Mouse (Mus musculus): ENCODE data around the gene Gm11938. TPM values are rescaled to one million over a fixed set of nuclear protein-coding genes. Genes with fewer than 3 reads are reported as not detected.
"Not testable (repeated sequence)": the region's sequence is repeated elsewhere in the genome, so short reads cannot be mapped to it uniquely, and the experiment has no call there.

The Gm11938 gene
- polyA plus RNA-seq (2016; fragmentation: Nextera tagmentation; extraction: Ambion mirVana): not detected in 2 replicates

- not testable (repeated sequence) for ATAC-seq (ENCODE audit: low FRiP score, low read depth); H3K27ac ChIP-seq; H3K9ac ChIP-seq; H3K4me2 ChIP-seq (replicated peaks); H3K27me3 ChIP-seq (replicated peaks); H3K9me3 ChIP-seq; H3K4me3 ChIP-seq; H3K36me3 ChIP-seq; H3K4me1 ChIP-seq
- WGBS: 61% methylated on average over 1 of the region's 1 CpGs
Observed at GRCm38 (mm10) chr11:99603208-99603607, at the start of gene Gm11938. Gene Gm11938 (minus strand): TSS chr11:99603308.

- 82% methylated on average over 2 of the region's 2 CpGs for WGBS
- H3K4me1 ChIP-seq: no peaks in the 10 kb centered on the region
- H3K27ac ChIP-seq: no peak within 1 kb of the TSS
- no peaks in the 10 kb centered on the region for H3K36me3 ChIP-seq
- no peak within 1 kb of the TSS for H3K4me3 ChIP-seq
- H3K9me3 ChIP-seq: no peaks in the 10 kb centered on the region
- H3K27me3 ChIP-seq (replicated peaks): no peaks in the 10 kb centered on the region
- ATAC-seq (ENCODE audit: low FRiP score, low read depth): no peak
- H3K9ac ChIP-seq: no peak within 1 kb of the TSS
- H3K4me2 ChIP-seq (replicated peaks): no peak within 1 kb of the TSS
Observed at GRCm38 (mm10) chr11:99650136-99650535, 47.0 kb upstream of the Gm11938 start, which contains the start of gene Gm11555. Gene Gm11555 (minus strand): TSS chr11:99650236.

GRCm38 (mm10) chr11:99646444-99646843 is 43.3 kb upstream of the Gm11938 start:
- Histone ChIP-seq H3K9me3 (no peaks in the 10 kb centered on the region), H3K4me3 (no peak overlapping the region), H3K9ac (no peak overlapping the region), H3K27ac (no peak overlapping the region), H3K27me3 (replicated peaks) (no peaks in the 10 kb centered on the region), H3K4me2 (replicated peaks) (no peak overlapping the region), H3K4me1 (no peaks in the 10 kb centered on the region), H3K36me3 (no peaks in the 10 kb centered on the region)
- ATAC-seq (ENCODE audit: low FRiP score, low read depth): no peak
- 92% methylated on average over 15 of the region's 15 CpGs for WGBS

- no peak overlapping the region for H3K4me3 ChIP-seq
- H3K27ac ChIP-seq: no peak overlapping the region
- no peak overlapping the region for H3K4me2 ChIP-seq (replicated peaks)
- H3K9ac ChIP-seq: no peak overlapping the region
- no peaks in the 10 kb centered on the region for H3K36me3 ChIP-seq
- no peaks in the 10 kb centered on the region for H3K9me3 ChIP-seq
- no peak for ATAC-seq (ENCODE audit: low FRiP score, low read depth)
- no peaks in the 10 kb centered on the region for H3K27me3 ChIP-seq (replicated peaks)
- H3K4me1 ChIP-seq: no peaks in the 10 kb centered on the region
- WGBS: 75% methylated on average over 3 of the region's 3 CpGs
Observed at GRCm38 (mm10) chr11:99644351-99644750, 41.2 kb upstream of the Gm11938 start.

- H3K4me1 ChIP-seq; H3K4me3 ChIP-seq; H3K4me2 ChIP-seq (replicated peaks); H3K9me3 ChIP-seq; ATAC-seq (ENCODE audit: low FRiP score, low read depth); H3K27me3 ChIP-seq (replicated peaks); H3K27ac ChIP-seq; H3K36me3 ChIP-seq; H3K9ac ChIP-seq: not testable (repeated sequence)
- 91% methylated on average over 9 of the region's 9 CpGs for WGBS
Observed at GRCm38 (mm10) chr11:99643635-99644139, 40.6 kb upstream of the Gm11938 start, which contains the start of gene Krtap4-7. Gene Krtap4-7 (minus strand): TSS chr11:99644089.

- ATAC-seq (ENCODE audit: low FRiP score, low read depth): no peak
- H3K4me3 ChIP-seq: no peak overlapping the region
- WGBS: 60% methylated on average over 1 of the region's 1 CpGs
- no peaks in the 10 kb centered on the region for H3K9me3 ChIP-seq
- no peak overlapping the region for H3K27ac ChIP-seq
- H3K4me2 ChIP-seq (replicated peaks): no peak overlapping the region
- no peaks in the 10 kb centered on the region for H3K36me3 ChIP-seq
- H3K9ac ChIP-seq: no peak overlapping the region
- no peaks in the 10 kb centered on the region for H3K4me1 ChIP-seq
- H3K27me3 ChIP-seq (replicated peaks): no peaks in the 10 kb centered on the region
Observed at GRCm38 (mm10) chr11:99640926-99641325, 37.8 kb upstream of the Gm11938 start.

- 73% methylated on average over 1 of the region's 1 CpGs for WGBS
- no peaks in the 10 kb centered on the region for H3K9me3 ChIP-seq
- H3K4me2 ChIP-seq (replicated peaks): no peak overlapping the region
- no peak overlapping the region for H3K27ac ChIP-seq
- no peaks in the 10 kb centered on the region for H3K4me1 ChIP-seq
- no peak for ATAC-seq (ENCODE audit: low FRiP score, low read depth)
- no peaks in the 10 kb centered on the region for H3K27me3 ChIP-seq (replicated peaks)
- no peak overlapping the region for H3K9ac ChIP-seq
- no peaks in the 10 kb centered on the region for H3K36me3 ChIP-seq
- no peak overlapping the region for H3K4me3 ChIP-seq
Observed at GRCm38 (mm10) chr11:99637086-99637485, 34.0 kb upstream of the Gm11938 start.

- Histone ChIP-seq H3K4me1 (no peaks in the 10 kb centered on the region), H3K4me3 (no peak within 1 kb of the TSS), H3K9me3 (no peaks in the 10 kb centered on the region), H3K27me3 (replicated peaks) (no peaks in the 10 kb centered on the region), H3K9ac (no peak within 1 kb of the TSS), H3K27ac (no peak within 1 kb of the TSS), H3K36me3 (no peaks in the 10 kb centered on the region), H3K4me2 (replicated peaks) (no peak within 1 kb of the TSS)
- ATAC-seq (ENCODE audit: low FRiP score, low read depth): no peak
- WGBS: 32% methylated on average over 8 of the region's 8 CpGs
Observed at GRCm38 (mm10) chr11:99634653-99635134, 31.6 kb upstream of the Gm11938 start, which contains the start of gene Krtap4-2. Gene Krtap4-2 (minus strand): TSS chr11:99635084.

- WGBS: 81% methylated on average over 2 of the region's 2 CpGs
- ATAC-seq (ENCODE audit: low FRiP score, low read depth): no peak
- H3K4me2 ChIP-seq (replicated peaks): no peak overlapping the region
- no peaks in the 10 kb centered on the region for H3K4me1 ChIP-seq
- H3K9ac ChIP-seq: no peak overlapping the region
- H3K36me3 ChIP-seq: no peaks in the 10 kb centered on the region
- no peak overlapping the region for H3K27ac ChIP-seq
- no peaks in the 10 kb centered on the region for H3K27me3 ChIP-seq (replicated peaks)
- no peaks in the 10 kb centered on the region for H3K9me3 ChIP-seq
- no peak overlapping the region for H3K4me3 ChIP-seq
Observed at GRCm38 (mm10) chr11:99633293-99633692, 30.2 kb upstream of the Gm11938 start.

GRCm38 (mm10) chr11:99630890-99631289 is 27.8 kb upstream of the Gm11938 start:
- Histone ChIP-seq H3K27ac (no peak overlapping the region), H3K4me3 (no peak overlapping the region)
- no peak for ATAC-seq (ENCODE audit: low FRiP score, low read depth)

GRCm38 (mm10) chr11:99628138-99628537 is 25.0 kb upstream of the Gm11938 start, which contains the start of gene Krtap4-1:
Gene Krtap4-1 (minus strand): TSS chr11:99628238.
- ATAC-seq (ENCODE audit: low FRiP score, low read depth): no peak
- no peak within 1 kb of the TSS for H3K4me2 ChIP-seq (replicated peaks)
- H3K27me3 ChIP-seq (replicated peaks): no peaks in the 10 kb centered on the region
- H3K4me1 ChIP-seq: no peaks in the 10 kb centered on the region
- no peaks in the 10 kb centered on the region for H3K36me3 ChIP-seq
- H3K9me3 ChIP-seq: no peaks in the 10 kb centered on the region
- no peak within 1 kb of the TSS for H3K27ac ChIP-seq
- 88% methylated on average over 4 of the region's 4 CpGs for WGBS
- no peak within 1 kb of the TSS for H3K4me3 ChIP-seq
- H3K9ac ChIP-seq: no peak within 1 kb of the TSS

More at GRCm38 (mm10) chr11:99630890-99631289, 27.8 kb upstream of the Gm11938 start:
- no peaks in the 10 kb centered on the region for H3K4me1 ChIP-seq
- H3K9me3 ChIP-seq: no peaks in the 10 kb centered on the region
- no peaks in the 10 kb centered on the region for H3K27me3 ChIP-seq (replicated peaks)
- WGBS: 86% methylated on average over 3 of the region's 3 CpGs
- H3K9ac ChIP-seq: no peak overlapping the region
- H3K36me3 ChIP-seq: no peaks in the 10 kb centered on the region
- no peak overlapping the region for H3K4me2 ChIP-seq (replicated peaks)

- no peak within 1 kb of the TSS for H3K4me3 ChIP-seq
- no peak within 1 kb of the TSS for H3K4me2 ChIP-seq (replicated peaks)
- H3K9ac ChIP-seq: no peak within 1 kb of the TSS
- H3K9me3 ChIP-seq: no peaks in the 10 kb centered on the region
- H3K36me3 ChIP-seq: no peaks in the 10 kb centered on the region
- no peaks in the 10 kb centered on the region for H3K27me3 ChIP-seq (replicated peaks)
- ATAC-seq (ENCODE audit: low FRiP score, low read depth): no peak
- no peaks in the 10 kb centered on the region for H3K4me1 ChIP-seq
- WGBS: 97% methylated on average over 2 of the region's 2 CpGs
- no peak within 1 kb of the TSS for H3K27ac ChIP-seq
Observed at GRCm38 (mm10) chr11:99620335-99620734, 17.2 kb upstream of the Gm11938 start, which contains the start of gene Gm11562. Gene Gm11562 (minus strand): TSS chr11:99620435.

GRCm38 (mm10) chr11:99614796-99615363 is 11.8 kb upstream of the Gm11938 start, which contains the start of gene Krtap2-4:
Gene Krtap2-4 (minus strand): TSS chr11:99614846.
- Histone ChIP-seq H3K27me3 (replicated peaks) (no peaks in the 10 kb centered on the region), H3K9ac (no peak within 1 kb of the TSS), H3K4me2 (replicated peaks) (no peak within 1 kb of the TSS), H3K9me3 (no peaks in the 10 kb centered on the region), H3K36me3 (no peaks in the 10 kb centered on the region), H3K27ac (no peak within 1 kb of the TSS), H3K4me3 (no peak within 1 kb of the TSS), H3K4me1 (no peaks in the 10 kb centered on the region)
- 85% methylated on average over 3 of the region's 3 CpGs for WGBS
- ATAC-seq (ENCODE audit: low FRiP score, low read depth): no peak

All from neural tube, embryonic 12.5 days (tissue).